Mouse (Mus musculus): Measurements from ENCODE around the gene Jak3. TPM values are rescaled to one million over a fixed set of nuclear protein-coding genes. Genes with fewer than 3 reads are reported as not detected.

Jak3 gene
- total and polyA plus RNA-seq, 3 experiments: 13.3 to 47.1 (median 37.8) TPM

DNA sequence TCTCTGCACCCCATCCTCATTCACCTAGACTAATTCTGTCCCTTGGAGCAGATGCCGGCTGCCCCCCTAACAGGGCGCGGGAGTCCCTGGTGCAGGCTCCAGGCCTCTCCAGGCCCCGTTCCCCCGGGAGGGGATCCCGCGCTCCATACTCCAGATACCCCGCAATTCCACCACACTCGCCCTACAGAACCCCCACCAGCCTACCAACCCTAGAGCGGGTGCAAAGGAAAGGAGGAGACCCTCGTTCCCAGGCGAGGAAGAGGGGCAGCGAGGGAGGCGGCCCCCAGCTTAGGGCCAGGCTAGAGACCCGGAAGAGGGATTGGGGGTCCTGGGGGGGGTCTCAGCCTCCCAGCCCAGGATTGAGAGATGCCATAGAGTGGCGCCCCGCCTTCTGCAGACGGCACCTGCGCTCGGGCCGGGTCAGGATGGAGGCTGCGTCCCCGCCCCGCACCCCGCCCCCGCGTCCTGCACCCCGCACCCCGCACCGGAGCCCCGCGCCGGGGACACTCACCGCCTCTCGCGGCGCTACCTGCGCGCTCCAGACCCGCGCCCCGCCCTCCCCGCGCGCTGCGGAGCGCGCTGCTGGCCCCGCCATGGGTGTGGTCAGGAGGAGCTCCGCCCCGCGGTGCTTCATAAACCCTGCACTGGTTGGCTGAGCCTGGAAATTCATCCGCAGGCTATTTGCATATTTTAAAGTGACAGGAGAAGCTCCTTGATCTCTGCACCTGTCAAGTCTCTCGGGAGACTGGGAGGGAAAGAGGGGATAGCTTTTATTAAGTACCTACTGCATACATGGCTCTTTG lies 49.2 kb downstream of the Jak3 start, which contains the start of gene Fcho1 (continued):
- no peak for TF ChIP-seq ETS1 (conservative IDR thresholded peaks at IDR 0.05; ENCODE audit: low read depth, low read length)
- TF ChIP-seq JUN (IDR thresholded peaks at IDR 0.05; ENCODE audit: insufficient read depth, low read depth, low read length): no peak
- no peak for TF ChIP-seq ZNF384 (IDR thresholded peaks at IDR 0.05; ENCODE audit: low read depth, low read length)
- TF ChIP-seq KAT2A (IDR thresholded peaks at IDR 0.05; ENCODE audit: insufficient replicate concordance, low read length): no peak
- TF ChIP-seq USF2 (conservative IDR thresholded peaks at IDR 0.05; ENCODE audit: low read depth, low read length): no peak
- no peak for TF ChIP-seq PAX5 (IDR thresholded peaks at IDR 0.05; ENCODE audit: low read length)
- TF ChIP-seq MAFK (IDR thresholded peaks at IDR 0.05; ENCODE audit: insufficient replicate concordance, low read length): no peak
- TF ChIP-seq GABPA (IDR thresholded peaks at IDR 0.05; ENCODE audit: insufficient replicate concordance, low read depth, low read length): no peak

GRCm38 (mm10) chr8:71728240-71728785 lies 52.2 kb downstream of the Jak3 start:
- H3K9me3 ChIP-seq (replicated peaks; ENCODE audit: low read length): no peaks in the 10 kb centered on the region
- DNase-seq (ENCODE audit: extremely low read depth): no peak
- H3K4me2 ChIP-seq (ENCODE audit: insufficient read depth, low read depth, poor library complexity, severe bottlenecking): peak overlapping the region; percentile 49
- no peaks in the 10 kb centered on the region for H3K79me2 ChIP-seq (replicated peaks; ENCODE audit: control insufficient read depth, extremely low read depth, insufficient read depth, poor library complexity, severe bottlenecking)
- dilution Hi-C loops (cut with MboI; ENCODE audit: extremely low pct_ligation_motif_present, extremely low pct_unique_long_range_greater_than_20kb, low sequenced_read_pairs): no loop called here
- H3K36me3 ChIP-seq (replicated peaks in 1 of 2; ENCODE audit: control insufficient read depth in 1 of 2, insufficient read depth in 1 of 2, low read length in 1 of 2): no peaks in the 10 kb centered on the region
- peak overlapping the region in 2 of 3 experiments; percentile 1 to 22 for H3K4me3 ChIP-seq (replicated peaks in 1 of 3; ENCODE audit: low read depth in 2 of 3, low read length in 2 of 3, poor library complexity in 1 of 3)
- in situ Hi-C loops (cut with MboI; ENCODE audit: low pct_ligation_motif_present, low pct_unique_long_range_greater_than_20kb, low sequenced_read_pairs): no loop called here
- H3K27me3 ChIP-seq (replicated peaks): peaks cover 4% of the 10 kb centered on the region
- no peak overlapping the region for H3K27ac ChIP-seq (ENCODE audit: insufficient read depth, low read depth)
- no peak overlapping the region for H3K9ac ChIP-seq (ENCODE audit: insufficient read depth, low read depth)
- peaks cover 18 to 37% of the 10 kb centered on the region in 2 experiments for H3K4me1 ChIP-seq (ENCODE audit: control insufficient read depth in 1 of 2, insufficient read depth in 2 of 2)
- TF ChIP-seq ZMIZ1 (IDR thresholded peaks at IDR 0.05; ENCODE audit: low read depth, low read length) (no peak), BHLHE40 (IDR thresholded peaks at IDR 0.05; ENCODE audit: low read depth, low read length) (peak; percentile 49), ZKSCAN1 (IDR thresholded peaks at IDR 0.05; ENCODE audit: borderline replicate concordance, low read depth, low read length) (no peak), MXI1 (IDR thresholded peaks at IDR 0.05; ENCODE audit: low read depth, low read length) (peak; percentile 72; the same call in 1 of the 2 replicates), MAX (IDR thresholded peaks at IDR 0.05; ENCODE audit: low read length) (0 out of 2 replicates have a peak, but pooled peaks have one; percentile 15), MAFK (IDR thresholded peaks at IDR 0.05; ENCODE audit: insufficient replicate concordance, low read length) (no peak), IRF4 (IDR thresholded peaks at IDR 0.05; ENCODE audit: low read depth, low read length) (no peak)
